Mouse (Mus musculus) embryonic fibroblast, embryonic 13.5 days (primary cell): ENCODE measurements at regions not wholly inside any gene's neighbourhood (a gene's known extent, or its start where the extent isn't known, plus 50 kb on each side); places are given as distances from the start of the nearest gene placed in this dataset.

Source experiments
- H3K27ac ChIP-seq: 2 replicates; pipeline ENCODE4 v1.5.1; 2012; ENCODE audit warnings: low read length, control low read depth, inconsistent platforms; ENCODE audit not compliant: insufficient read depth
- H3K4me1 ChIP-seq: 2 replicates; pipeline ENCODE4 v1.6.1; 2011; ENCODE audit warnings: low read length; ENCODE audit not compliant: control insufficient read depth, insufficient read depth
- H3K4me3 ChIP-seq: 2 replicates; pipeline ENCODE4 v1.5.1; 2011; ENCODE audit warnings: mild to moderate bottlenecking, control low read depth, low read length; ENCODE audit not compliant: insufficient read depth
- CTCF ChIP-seq: IDR thresholded peaks from 2 replicates; pipeline ENCODE4 v1.5.1; 2011; ENCODE audit warnings: mild to moderate bottlenecking, control low read depth, low read length, moderate library complexity, borderline replicate concordance; ENCODE audit not compliant: insufficient read depth
- POLR2A ChIP-seq: IDR thresholded peaks from 2 replicates; pipeline ENCODE4 v1.6.1; 2011; ENCODE audit warnings: low read depth, mild to moderate bottlenecking, control low read depth, low read length, moderate library complexity

GRCm38 (mm10) chr17:14541035-14541434 lies 153.0 kb downstream of the Thbs2 start:
- Histone ChIP-seq H3K4me3 (no peak overlapping the region), H3K4me1 (peaks cover 11% of the 10 kb centered on the region), H3K27ac (no peak overlapping the region)
- TF ChIP-seq POLR2A (no peak), CTCF (no peak)

GRCm38 (mm10) chr17:14540269-14540975 lies 153.6 kb downstream of the Thbs2 start:
- TF ChIP-seq POLR2A, result no peak
- TF ChIP-seq CTCF, result no peak
- no peak overlapping the region for H3K4me3 ChIP-seq
- H3K4me1 ChIP-seq, result peaks cover 11% of the 10 kb centered on the region
- H3K27ac ChIP-seq, result 0 out of 2 replicates have a peak overlapping the region, but pooled peaks have one; percentile 37

- H3K4me3 ChIP-seq, result no peak overlapping the region
- TF ChIP-seq CTCF (no peak), POLR2A (no peak)
- H3K4me1 ChIP-seq, result peaks cover 6% of the 10 kb centered on the region
- H3K27ac ChIP-seq, result peak overlapping the region; percentile 23; the same call in 1 of the 2 replicates
Observed at GRCm38 (mm10) chr17:14539651-14540050, 154.4 kb downstream of the Thbs2 start.

GRCm38 (mm10) chr17:14539191-14539590 lies 154.8 kb downstream of the Thbs2 start:
- Histone ChIP-seq H3K4me1 (peaks cover 6% of the 10 kb centered on the region), H3K4me3 (no peak overlapping the region), H3K27ac (0 out of 2 replicates have a peak overlapping the region, but pooled peaks have one; percentile 23)
- TF ChIP-seq CTCF (no peak), POLR2A (no peak)

- peak overlapping the region; percentile 31 for H3K27ac ChIP-seq
- peaks cover 7% of the 10 kb centered on the region for H3K4me1 ChIP-seq
- H3K4me3 ChIP-seq, result no peak overlapping the region
- TF ChIP-seq POLR2A (no peak), CTCF (no peak)
Observed at GRCm38 (mm10) chr17:14538527-14538926, 155.5 kb downstream of the Thbs2 start.

- H3K4me3 ChIP-seq, result no peak overlapping the region
- peaks cover 4% of the 10 kb centered on the region; the same call in 1 of the 2 replicates for H3K4me1 ChIP-seq
- no peak for TF ChIP-seq POLR2A
- TF ChIP-seq CTCF, result no peak
- H3K27ac ChIP-seq, result peak overlapping the region; percentile 74
Observed at GRCm38 (mm10) chr17:14532979-14533314, 161.1 kb downstream of the Thbs2 start.

- Histone ChIP-seq H3K27ac (peak overlapping the region; percentile 74), H3K4me1 (peaks cover 4% of the 10 kb centered on the region; the same call in 1 of the 2 replicates), H3K4me3 (no peak overlapping the region)
- TF ChIP-seq CTCF (no peak), POLR2A (no peak)
Observed at GRCm38 (mm10) chr17:14532298-14532978, 161.6 kb downstream of the Thbs2 start.

GRCm38 (mm10) chr17:14531796-14532195 lies 162.2 kb downstream of the Thbs2 start:
- Histone ChIP-seq H3K4me1 (peaks cover 4% of the 10 kb centered on the region; the same call in 1 of the 2 replicates), H3K4me3 (no peak overlapping the region), H3K27ac (peak overlapping the region; percentile 55; the same call in 1 of the 2 replicates)
- TF ChIP-seq POLR2A, result no peak
- TF ChIP-seq CTCF, result no peak

GRCm38 (mm10) chr17:14527691-14528090 lies 166.3 kb downstream of the Thbs2 start:
- TF ChIP-seq POLR2A (no peak), CTCF (no peak)
- H3K4me3 ChIP-seq, result no peak overlapping the region
- no peaks in the 10 kb centered on the region; the same call in 1 of the 2 replicates for H3K4me1 ChIP-seq
- no peak overlapping the region for H3K27ac ChIP-seq

GRCm38 (mm10) chr17:14525255-14525654 lies 168.8 kb downstream of the Thbs2 start:
- Histone ChIP-seq H3K4me1 (no peaks in the 10 kb centered on the region), H3K27ac (no peak overlapping the region), H3K4me3 (no peak overlapping the region)
- TF ChIP-seq CTCF, result no peak
- no peak for TF ChIP-seq POLR2A
